Mouse (Mus musculus): ENCODE data around the gene Rassf10. TPM values are rescaled to one million over a fixed set of nuclear protein-coding genes. Genes with fewer than 3 reads are reported as not detected.
"Not testable (repeated sequence)": the region's sequence is repeated elsewhere in the genome, so short reads cannot be mapped to it uniquely, and the experiment has no call there.

Gene Rassf10
- under 1 TPM; 0.38 to 0.52 TPM for total RNA-seq (2021)
- long read RNA-seq, partial matches to known transcripts: 0 of 3 reads
- long read RNA-seq, other reads (novel, unspliced or antisense): 0 of 3 reads

DNA sequence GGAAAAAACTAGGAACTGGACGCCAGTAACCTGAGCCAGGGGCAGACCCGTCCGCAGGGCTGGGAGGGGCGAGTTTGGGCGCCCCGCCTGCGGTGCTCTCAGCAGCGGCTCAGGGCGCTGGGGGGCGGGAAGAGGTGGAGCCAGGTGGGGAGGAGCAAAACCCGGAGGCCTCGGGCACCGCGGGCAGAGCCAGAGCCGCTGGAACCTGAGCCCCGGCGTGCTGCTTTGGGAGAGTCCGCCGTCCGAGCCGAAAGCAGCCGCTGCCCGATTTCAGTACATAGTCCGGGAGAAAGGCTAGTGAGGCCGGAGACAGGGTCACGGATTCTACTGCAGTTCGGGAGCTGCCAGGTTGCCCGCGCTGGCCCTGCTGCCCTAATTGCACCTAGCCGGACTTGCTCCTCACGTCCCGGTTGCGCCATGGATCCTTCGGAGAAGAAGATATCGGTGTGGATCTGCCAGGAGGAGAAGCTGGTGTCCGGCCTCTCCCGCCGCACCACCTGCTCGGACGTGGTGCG is at the start of gene Rassf10:
Gene Rassf10 (plus strand): TSS at position 186 of the 515 bp plus-strand sequence.
- no peak for DNase-seq (ENCODE audit: low spot score in 2 of 2)

- no peak for DNase-seq (ENCODE audit: low spot score in 2 of 2)
Measured at GRCm38 (mm10) chr7:112906848-112907247, 46.9 kb upstream of the Rassf10 start.

DNA sequence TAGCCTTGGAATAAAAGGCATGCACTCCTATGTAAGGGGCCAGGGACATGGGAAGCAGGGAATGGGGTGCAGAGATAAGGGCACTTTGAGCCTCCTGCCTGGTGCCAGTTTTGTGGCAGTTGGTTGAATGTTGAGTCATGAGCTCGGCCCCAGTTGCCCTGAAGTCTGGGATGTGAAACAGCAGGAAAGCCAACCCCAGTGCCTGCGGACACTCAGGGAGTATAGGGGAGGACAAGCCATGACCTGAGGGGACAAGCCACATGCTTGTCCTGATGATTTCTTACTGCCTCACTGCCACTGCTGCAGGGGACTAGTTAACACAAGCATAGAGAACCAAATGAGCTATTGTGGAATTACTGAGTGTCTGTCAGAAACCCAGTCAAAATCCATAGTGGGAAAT is 46.3 kb upstream of the Rassf10 start:
- DNase-seq (ENCODE audit: low spot score in 2 of 2): no peak

GRCm38 (mm10) chr7:112909164-112909563 is 44.6 kb upstream of the Rassf10 start:
- no peak for DNase-seq (ENCODE audit: low spot score in 2 of 2)

DNA sequence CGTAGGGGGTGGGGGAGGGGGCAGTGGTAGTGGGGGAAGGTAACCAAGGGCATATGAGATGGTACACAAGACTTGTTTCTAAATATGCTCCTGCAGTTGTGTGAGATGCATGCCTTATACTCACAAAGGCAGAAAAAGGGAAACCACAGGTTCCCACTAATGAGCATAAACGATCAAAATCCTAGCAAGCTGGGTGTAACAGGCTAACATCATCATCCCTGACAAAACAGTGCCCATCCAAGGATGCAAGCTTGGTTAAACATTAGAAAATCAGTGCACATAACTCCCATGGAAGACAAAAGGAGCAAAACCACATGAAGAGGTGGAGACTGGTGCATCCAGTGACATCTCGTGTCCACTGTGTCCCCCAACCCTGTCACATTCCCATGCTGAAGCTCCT is 40.8 kb upstream of the Rassf10 start:
- no peak for DNase-seq (ENCODE audit: low spot score in 2 of 2)

DNA sequence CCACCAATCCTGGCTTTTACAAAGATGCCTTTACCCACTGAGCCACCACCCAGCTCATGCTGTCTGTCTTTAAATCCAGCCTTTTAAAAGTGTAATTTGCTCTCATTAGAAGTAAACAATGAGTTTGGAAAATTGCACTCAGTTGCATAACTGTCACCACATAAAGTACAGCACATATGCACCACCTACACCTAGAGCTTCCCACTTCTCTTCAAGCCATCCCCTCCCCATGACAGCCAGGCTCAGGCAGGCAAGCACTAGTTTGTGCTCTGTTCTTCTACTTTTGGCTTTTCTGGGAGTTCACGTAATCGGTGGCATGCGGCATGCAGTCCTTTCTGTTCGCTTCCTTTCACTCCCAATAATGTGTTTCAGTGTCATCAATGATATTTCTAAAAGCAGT is 38.2 kb upstream of the Rassf10 start:
- DNase-seq (ENCODE audit: low spot score in 2 of 2): peak; percentile 62 to 85

DNA sequence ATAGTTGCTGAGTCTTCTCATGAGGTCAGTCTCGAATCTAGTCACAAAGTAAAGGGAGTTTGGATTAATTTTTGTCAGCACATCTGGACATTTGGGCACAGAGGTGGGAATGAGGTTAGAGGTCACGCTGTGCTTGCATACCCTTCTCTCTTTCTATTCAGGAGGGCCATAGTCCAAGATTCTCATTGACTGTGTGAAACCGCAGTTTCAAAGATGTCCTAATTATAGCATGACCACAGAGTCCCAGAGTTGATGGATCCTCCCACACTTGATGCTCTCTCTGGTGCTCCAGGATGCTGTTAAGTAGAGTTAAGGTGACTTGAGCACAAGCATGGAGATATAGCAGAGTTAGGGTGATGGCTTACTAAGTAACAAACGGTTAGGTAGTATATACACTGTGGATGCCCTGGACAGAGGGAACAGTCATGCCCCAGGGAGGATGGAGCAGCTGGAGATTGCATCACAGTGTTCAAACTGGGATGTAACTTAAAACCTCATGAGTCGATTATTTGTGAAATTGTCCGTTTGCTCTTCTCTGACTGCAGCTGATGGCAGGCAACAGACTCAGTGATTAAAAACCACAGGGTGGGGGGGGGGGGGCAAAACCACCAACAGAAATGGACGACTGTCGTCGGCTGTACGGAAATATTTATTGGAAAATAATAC is 36.0 kb upstream of the Rassf10 start:
- DNase-seq (ENCODE audit: low spot score in 2 of 2): no peak

DNA sequence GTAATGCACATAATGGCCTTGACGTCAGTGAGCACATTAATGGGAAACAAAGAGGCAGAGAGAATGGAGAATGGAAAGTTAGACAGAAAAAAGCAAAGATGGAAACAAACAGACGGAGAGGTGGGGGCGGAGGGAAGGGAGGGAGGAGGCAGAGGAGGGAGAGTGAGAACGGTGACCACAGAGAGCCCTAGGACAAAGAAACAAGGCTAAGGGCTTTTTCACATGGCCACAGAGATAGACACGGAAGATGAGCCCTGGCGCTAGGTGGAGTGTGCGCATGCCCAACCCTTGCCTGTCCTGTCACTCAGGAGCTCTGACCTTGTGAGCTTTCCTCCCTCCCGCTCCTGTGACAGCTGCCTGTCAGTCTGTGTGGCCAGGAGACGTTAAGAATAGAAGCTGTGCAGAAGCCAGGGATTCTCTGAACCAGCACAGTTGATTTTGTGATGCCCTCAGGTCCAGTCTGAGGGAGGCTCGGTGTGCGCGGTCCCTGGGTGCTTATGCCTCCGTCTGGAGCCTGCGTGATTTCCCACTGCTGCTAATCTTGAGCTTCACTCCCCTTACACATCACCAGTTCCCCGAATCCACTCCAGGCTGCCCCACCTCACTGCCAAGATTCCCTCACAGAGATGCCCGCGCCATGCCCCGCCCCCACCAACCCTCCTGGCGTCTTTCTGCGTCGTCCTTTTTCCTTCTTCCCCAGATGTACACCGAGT is 35.3 kb upstream of the Rassf10 start:
- DNase-seq (ENCODE audit: low spot score in 2 of 2): peak; percentile 19 to 37

GRCm38 (mm10) chr7:112919845-112920244 is 33.9 kb upstream of the Rassf10 start:
- peak in 1 of 2 experiments; percentile 73 for DNase-seq (ENCODE audit: low spot score in 2 of 2)

- DNase-seq (ENCODE audit: low spot score in 2 of 2): no peak
Measured at GRCm38 (mm10) chr7:112922801-112923200, 31.0 kb upstream of the Rassf10 start.

DNA sequence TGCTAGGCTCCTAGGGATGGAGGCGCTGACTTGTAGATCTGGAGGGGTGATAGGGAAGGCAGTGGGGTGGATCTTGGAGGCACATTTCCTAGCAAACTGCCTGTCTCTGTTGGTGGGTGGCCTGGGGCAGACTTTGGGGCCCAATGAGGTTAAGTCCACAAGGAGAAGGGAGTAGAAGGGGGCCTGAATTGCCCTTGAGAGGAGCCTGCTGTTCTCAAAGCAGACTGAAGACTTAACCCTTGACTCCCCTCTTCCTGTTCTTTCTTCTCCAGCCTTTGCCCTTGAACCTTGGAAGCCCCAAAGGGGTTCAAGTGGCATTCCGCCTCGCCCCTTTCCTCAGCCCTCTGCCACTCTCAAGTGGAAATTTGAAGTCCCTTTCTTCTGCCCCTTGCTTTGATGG is 30.1 kb upstream of the Rassf10 start:
- DNase-seq (ENCODE audit: low spot score in 2 of 2): no peak

- DNase-seq (ENCODE audit: low spot score in 2 of 2): no peak
Measured at GRCm38 (mm10) chr7:112930669-112931068, 23.1 kb upstream of the Rassf10 start.

DNA sequence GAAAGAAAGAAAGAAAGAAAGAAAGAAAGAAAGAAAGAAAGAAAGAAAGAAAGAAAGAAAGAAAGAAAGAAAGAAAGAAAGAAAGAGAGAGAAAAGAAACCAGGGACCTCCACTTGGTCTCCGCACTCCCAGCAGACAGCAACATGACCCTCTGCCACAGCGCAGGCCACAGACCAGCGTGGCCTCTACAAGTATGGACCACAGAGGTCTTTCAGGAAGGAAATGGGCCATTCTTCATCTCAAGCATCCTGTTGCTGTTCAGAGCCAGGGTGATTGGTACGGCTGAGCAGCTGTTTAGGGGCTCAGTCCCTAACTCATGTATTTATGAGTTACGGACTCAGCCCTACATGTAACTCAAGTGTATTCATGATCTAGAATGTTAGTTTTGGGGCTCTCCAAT is 17.9 kb upstream of the Rassf10 start:
- not testable (repeated sequence) for DNase-seq (ENCODE audit: low spot score in 2 of 2)

DNA sequence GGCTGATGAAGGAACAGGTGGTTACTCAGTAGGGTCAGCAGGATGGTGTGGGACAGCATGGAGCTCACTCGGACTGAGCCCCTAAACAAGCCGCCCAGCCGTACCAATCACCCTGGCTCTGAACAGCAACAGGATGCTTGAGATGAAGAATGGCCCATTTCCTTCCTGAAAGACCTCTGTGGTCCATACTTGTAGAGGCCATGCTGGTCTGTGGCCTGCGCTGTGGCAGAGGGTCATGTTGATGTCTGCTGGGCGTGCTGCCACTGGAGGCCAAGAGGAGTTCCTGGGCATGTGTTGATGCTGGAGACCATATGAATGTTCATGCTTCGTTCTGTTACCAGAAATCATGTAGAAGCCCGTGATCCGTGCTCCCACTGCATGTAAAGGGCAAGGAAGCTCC is 16.7 kb upstream of the Rassf10 start:
- no peak for DNase-seq (ENCODE audit: low spot score in 2 of 2)

- no peak for DNase-seq (ENCODE audit: low spot score in 2 of 2)
Measured at GRCm38 (mm10) chr7:112938959-112939358, 14.8 kb upstream of the Rassf10 start.

DNA sequence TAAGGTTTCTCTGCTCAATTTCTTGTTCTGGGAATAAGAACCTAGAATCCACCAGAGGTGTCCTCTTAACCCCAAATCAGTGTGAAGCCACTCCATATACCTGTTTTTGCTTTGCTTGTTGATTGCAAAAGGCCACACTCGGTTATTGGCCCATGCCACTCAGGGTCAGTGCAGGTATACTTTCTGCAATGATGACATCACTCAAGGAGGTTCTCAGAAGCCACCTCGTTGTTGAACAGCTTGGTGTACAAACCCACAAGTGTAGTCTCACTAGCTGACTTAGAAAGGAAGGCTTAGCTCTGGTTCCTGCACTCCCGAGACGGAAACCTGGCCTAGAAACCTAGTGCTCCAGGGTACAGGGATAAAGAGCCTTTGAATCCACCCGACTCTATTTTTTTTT is 11.2 kb upstream of the Rassf10 start:
- DNase-seq (ENCODE audit: low spot score in 2 of 2): no peak

- no peak for DNase-seq (ENCODE audit: low spot score in 2 of 2)
Measured at GRCm38 (mm10) chr7:112943056-112943455, 10.7 kb upstream of the Rassf10 start.

- no peak for DNase-seq (ENCODE audit: low spot score in 2 of 2)
Measured at GRCm38 (mm10) chr7:112946706-112947105, 7.1 kb upstream of the Rassf10 start.

DNA sequence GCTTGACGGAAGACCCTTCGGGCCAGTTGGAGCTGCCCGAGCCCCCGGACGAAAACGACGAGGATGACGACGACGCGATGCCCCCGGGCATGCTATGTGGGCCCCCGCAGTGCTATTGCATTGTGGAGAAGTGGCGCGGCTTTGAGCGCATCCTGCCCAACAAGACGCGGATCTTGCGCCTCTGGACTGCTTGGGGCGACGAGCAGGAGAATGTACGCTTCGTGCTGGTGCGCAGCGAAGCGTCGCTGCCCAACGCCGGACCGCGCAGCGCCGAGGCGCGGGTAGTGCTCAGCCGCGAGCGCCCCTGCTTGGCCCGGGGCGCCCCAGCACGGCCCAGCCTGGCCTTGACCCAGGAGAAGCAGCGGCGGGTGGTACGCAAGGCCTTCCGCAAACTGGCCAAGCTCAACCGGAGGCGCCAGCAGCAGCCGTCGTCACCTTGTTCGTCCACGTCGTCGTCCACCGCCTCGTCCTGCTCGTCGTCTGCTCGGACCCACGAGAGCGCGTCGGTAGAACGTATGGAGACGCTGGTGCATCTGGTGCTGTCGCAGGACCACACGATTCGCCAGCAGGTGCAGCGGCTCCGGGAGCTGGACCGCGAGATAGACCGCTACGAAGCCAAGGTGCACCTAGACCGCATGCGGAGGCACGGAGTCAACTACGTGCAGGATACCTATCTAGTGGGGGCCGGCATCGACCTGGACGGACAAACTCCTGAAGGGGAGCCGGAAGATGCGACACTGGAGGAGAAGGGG is 765 bp downstream of the Rassf10 start:
- DNase-seq (ENCODE audit: low spot score in 2 of 2): no peak

GRCm38 (mm10) chr7:112955103-112955827 is 1.5 kb downstream of the Rassf10 start:
- DNase-seq (ENCODE audit: low spot score in 2 of 2): no peak

GRCm38 (mm10) chr7:112955955-112956354 is 2.2 kb downstream of the Rassf10 start:
- no peak for DNase-seq (ENCODE audit: low spot score in 2 of 2)
